Mouse (Mus musculus) retina, postnatal 1 day (tissue): ENCODE results near the gene Dnajc15.
"Not testable (repeated sequence)": the region's sequence is repeated elsewhere in the genome, so short reads cannot be mapped to it uniquely, and the experiment has no call there.

Experiments
- DNase-seq: peaks from one replicate; pipeline ENCODE4 v3.0.0-alpha.2; 2012

Dnajc15 gene

DNA sequence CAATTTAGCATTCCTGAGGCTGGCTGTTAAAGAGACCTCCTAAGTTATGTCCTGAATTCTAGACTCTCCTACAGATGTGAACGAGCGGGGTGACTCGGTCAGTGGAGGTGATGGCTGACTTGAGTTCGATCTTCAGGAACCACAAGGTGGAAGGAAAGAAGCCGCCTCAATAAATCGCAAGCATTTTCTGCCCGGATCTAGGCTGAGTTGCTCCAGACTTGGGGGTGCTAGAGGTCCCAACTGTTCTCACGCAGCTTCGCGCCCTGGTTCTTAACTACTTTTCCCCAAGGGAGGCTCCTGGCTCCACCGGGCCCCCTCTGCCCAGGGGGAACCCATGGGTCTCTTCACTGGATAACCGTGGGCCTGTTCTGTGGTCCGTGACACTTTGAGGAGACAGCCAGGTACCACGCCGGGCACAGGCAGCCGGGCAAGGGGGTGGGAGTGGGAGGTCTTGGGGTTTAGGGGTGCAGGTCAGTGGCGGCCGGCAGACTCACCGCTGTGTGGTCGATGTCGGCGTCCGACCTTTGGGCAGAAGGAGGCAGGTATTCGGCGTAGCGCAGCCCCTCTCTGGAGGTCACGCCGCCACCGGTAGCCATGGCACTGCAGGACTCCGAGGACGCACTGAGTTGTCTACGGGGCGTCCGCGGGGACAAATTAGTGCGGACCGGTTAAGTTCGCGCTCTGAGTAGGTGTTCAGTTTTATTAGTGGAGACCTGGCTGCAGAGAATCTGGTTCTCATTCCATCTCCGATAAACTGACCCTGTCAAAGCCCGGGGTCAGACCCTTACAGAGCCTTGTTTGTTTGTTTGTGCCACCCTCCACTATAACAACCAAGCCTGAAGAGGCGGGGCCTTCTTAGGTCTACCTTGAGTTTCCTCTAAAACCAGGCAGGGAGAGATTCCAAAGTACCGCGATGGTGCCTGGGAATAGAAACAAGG lies at the start of gene Dnajc15:
TSS of gene Dnajc15 (minus strand) at position 822 of the 938 bp plus-strand sequence.
- DNase-seq: peak; percentile 92

DNA sequence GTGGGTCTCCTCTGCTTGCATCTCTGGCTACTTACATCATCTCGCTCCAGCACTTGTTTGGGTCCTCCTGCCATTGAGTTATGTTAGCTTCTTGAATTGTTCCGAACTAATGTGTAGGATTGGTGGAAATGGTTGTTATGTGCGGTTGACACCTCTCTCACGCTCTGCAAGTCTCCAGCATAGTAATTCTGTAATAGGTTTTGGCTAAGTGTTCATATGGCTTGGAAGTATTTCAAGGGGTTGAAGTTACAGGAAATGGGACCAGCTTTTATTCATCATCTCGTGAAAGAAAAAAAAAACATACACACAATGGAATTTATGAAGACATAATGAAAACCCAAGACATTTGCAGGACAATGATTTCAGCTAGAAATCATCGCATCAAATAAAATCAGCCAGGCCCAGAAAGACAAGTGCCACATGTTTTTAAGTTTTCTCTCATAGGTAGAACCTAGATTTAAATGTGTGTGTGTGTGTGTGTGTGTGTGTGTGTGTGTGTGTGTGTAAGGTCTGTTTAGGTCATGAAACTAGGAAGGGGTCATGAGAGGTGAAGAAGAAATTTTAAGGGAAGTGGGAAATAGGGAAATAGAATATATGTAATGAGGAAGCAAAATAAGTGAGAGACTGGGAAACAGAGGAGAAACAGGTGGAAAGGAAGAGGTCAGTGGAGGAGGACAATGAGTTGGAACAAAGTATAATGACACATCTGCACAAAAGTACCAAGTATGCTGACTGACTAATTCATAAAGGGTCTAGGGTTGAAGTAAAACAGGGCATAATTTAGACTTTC lies 48.3 kb upstream of the Dnajc15 start:
- DNase-seq: no peak

DNA sequence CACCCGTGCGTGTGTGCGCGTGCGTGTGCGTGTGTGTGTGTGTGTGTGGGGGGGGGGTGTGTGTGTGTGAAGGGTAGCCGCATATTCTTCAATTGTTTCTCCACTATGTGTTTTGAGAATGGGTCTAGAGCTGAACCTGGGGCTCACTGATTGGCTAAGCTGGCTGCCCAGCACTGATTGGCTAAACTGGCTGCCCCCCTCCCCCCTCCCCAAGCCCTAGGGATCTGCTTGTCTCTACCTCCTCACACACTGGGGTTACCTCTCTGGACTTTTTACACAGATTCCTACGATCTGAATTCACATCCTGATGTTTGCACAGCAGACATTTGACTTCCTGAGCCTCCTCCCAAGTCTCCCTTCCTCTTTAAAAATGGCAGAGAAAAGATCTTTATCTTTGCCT lies 46.7 kb upstream of the Dnajc15 start:
- DNase-seq: no peak

DNA sequence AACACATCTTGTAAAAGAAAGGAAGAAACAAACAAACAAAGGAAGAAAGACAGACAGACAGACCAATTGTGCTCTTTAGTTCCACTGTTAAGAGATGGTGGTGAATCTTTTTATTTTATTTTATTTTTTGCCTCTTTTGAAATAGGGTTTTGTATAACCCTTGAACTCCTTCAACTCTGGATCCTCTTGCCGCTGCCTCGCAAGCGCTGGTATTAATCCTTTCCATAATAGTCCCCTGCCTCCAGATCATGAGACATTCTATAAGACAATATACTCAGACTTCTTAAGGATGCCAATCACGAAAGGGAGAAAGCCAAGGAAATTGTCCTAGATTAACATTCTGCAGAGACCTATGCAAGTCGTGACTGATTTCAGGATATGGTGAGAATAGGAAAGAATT lies 40.9 kb upstream of the Dnajc15 start:
- no peak for DNase-seq

DNA sequence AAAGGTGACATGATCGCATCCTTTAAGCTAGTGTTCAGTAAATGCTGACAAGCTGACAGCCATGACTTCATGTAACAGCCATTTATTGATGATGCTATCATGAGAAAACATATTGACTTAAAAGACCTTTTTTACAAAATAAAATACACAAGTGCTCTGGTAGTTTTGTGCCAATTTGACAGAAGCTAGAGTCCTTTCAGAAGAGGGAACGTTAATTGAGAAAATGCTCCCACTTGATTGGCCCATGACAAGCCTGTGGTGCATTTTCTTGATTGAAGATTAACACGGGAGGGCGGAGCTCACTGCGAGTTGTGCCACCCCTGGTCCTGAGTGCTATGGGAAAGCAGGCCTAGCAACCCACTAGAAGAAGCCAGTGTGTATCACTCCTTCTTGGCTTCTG lies 31.7 kb upstream of the Dnajc15 start:
- DNase-seq: no peak

DNA sequence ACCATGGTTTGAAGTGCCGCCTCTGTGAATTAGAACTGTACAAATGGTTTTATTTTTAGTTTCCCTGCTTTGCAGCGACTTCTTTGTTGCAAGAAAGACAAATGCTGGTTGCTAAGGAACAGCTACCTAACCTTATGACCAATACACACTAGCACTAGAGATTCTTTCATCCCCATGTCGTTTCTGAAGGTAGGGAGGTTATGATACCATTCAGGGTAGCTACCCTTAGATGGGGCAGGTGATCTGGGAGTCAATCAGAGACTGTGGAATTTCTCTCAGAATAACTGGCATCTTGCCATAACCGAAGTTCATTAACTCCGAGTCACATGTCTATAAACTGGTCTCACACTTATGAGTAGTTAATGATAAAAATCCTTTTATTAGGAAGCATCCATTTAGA lies 30.5 kb upstream of the Dnajc15 start:
- no peak for DNase-seq

DNA sequence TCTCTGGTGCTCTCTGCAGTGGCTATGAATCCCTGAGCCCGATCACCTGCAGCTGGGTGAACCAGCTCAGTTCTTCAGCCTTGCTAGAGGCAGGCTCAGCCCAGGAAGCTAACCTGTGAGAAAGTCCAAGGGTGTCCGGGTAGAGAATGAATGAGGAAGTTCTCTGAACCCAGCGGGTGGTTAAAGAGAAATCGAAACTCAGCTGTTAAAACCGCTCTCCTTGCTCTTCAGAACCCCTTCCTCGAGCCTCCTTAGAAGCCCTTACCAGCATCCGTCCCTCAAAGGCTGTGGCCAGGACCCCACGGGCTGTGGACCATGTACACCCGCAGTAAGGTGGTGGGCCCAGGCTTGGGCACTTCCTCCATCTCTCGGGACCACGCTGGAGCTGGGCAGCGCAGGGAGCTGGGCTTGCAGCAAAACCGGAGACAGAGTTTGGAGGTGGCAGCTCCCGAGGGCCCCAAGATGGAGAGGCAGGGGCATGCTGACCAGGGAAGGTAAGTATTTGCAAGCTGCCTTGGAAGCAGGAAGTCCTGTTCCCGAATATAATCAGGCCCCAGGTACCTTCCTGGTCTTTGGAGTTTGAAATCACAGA lies 29.3 kb upstream of the Dnajc15 start, which contains the start of gene Epsti1:
TSS of gene Epsti1 (plus strand) at position 69 of the 592 bp plus-strand sequence.
- DNase-seq: no peak

DNA sequence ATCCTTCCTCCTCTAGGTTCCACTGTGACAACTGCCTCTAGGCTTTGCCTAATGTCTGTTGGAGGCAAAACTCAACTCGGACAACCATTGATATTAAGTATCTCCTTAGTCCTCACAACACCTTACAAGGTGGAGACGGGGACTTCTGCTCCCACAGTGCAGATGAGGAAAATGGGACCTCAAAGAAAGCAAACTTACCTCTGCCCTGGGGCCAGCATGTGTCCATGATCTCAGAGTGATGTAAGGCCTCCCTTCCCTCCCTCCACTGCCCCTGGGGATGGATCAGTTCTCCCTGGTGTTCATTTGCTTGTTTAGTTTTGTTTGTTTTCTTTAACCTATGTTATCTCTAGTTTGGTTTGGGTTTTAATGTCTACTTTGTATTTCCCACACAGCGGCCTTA lies 27.6 kb upstream of the Dnajc15 start:
- no peak for DNase-seq

DNA sequence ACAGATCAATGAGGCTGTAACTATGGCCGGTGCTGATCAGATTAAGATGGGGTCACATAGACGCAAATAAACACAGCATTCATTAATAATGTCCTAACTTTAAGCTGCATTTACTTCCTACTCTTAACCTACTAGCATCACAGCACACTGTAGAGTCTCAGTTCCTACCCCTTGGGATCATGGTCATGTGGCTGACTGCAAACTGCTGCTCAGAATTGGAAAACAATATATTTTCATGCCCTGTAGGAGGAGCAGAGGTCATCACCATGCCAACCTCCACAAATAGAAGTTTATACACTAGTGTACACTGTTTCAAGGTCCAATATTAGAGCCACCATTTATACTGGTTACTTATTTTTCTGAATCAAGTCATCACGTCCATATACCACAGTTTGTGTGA lies 21.0 kb upstream of the Dnajc15 start:
- no peak for DNase-seq

DNA sequence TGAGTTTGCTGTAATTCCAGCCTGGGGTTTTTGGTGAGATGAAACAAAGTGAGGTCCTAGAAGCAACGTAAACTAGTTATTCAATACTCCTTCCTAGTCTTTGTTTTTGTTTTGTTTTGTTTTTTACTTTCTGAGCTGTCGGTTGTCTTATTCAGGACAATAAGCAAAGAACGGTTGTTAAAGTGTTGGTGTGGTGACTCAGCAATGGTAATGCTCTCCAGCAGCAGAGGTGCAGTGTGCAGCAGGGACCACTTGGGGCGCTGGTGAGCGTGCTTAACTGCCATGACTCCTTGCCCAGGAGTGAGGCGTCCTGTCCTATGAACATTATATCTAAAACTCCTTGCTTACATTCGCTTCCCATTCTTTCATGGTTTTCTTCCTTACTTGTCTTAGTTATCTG lies 15.0 kb upstream of the Dnajc15 start:
- DNase-seq: no peak

DNA sequence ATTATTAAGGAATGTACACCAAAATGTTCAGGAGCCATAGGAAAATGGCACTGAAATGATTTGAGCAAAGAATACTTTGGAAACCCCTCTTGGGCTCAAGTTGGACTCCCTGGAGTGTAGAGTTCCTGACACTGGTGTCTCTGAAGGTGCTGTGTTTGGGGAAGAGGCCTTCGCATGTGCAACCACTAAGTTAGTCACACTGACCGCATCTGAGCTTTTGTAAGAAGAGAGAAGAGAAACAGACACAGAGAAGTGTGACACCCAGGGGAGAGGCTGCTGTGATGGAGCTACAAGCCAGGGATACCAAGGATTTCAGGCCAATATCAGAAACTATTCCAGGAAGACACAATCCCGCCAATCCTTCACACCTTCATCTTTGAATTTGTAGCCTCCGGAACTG lies 12.0 kb upstream of the Dnajc15 start:
- DNase-seq: no peak

DNA sequence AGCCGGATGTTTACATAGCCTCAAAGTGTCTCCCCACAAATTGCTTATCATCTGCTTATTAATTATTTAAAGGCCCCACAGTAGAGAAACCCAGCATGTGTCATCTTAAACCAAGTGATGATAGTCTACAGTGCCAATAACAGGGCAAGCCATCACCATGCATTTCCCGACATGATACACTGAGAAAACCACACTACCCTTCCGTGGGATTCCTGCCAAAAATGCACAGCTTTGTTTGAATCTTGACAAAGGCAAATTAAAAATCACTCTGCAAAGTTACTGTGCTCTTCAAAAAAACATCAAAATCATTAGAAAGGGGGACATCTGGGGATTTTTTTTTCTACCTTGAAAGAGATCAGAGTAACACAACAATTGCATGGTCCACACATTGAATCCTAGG lies 11.5 kb upstream of the Dnajc15 start:
- DNase-seq: no peak

DNA sequence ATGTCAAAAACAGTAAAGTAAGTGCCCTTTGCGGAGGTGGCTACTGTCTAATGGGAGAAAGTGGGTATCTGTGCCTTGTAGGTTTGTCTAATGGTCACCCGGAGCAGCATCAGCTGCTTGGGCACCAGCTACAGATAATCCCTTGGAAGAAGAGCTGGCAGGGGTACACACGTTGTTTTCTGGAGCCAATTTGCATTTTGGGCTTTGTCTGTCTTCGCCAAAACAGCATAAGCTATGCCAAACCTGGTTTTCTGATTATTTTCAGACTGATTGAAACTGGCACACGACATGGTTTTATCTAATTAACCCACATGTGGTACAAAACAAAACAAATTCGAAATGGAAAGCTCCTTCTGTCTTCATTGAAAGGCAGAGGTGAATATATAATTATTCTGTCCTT lies 7.7 kb upstream of the Dnajc15 start:
- peak; percentile 74 for DNase-seq

DNA sequence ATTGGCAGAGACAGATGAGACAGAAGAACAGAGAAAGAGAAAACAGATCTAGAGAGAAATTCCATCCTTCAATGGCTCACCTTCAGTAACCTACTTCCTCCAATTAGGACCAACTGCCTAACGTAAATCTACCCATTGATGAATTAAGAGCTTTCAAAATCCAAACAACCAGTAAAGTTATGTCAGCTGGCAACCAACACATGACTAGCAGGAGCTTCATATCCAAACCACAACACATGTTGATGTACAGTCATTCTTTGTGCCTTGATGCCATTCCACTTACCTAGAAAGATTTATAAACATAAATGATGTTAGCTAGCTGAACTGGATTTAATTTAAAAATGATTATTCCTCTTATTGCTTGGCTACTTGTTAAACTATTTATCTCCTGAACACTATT lies 7.1 kb upstream of the Dnajc15 start:
- no peak for DNase-seq

DNA sequence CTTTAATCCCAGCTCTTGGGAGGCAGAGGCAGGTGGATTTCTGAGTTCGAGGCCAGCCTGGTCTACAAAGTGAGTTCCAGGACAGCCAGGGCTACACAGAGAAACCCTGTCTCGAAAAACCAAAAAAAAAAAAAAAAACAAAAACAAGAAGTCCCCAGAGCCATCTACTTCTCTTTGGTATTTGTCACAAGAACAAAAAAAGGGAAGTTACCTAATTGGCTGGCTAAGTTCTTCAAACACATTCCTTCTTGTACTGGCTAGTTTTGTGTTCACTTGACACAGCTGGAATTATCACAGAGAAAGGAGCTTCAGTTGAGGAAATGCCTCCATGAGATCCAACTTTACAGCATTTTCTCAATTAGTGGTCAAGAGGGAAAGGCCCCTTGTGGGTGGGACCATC lies 3.0 kb upstream of the Dnajc15 start:
- DNase-seq: not testable (repeated sequence)

DNA sequence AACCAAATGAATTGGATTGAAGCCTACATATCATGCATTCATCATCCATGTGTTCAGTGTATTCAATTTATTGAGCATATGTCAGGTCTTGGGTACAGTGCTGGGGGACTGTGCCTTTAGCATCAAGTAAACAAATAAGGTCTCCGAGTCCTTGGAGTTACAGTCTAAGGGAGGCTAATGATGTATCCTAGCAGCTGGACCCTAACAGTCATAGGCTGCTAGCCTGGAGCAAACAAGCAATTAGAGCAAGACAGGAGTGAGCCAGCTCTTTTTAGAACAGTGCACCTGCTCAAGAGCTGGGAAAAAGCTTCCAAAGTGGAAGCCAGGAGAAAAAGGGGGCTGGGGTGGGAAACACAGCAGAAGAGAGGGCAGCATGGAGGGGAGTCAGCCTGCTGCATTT lies 1.3 kb upstream of the Dnajc15 start:
- DNase-seq: peak; percentile 50

DNA sequence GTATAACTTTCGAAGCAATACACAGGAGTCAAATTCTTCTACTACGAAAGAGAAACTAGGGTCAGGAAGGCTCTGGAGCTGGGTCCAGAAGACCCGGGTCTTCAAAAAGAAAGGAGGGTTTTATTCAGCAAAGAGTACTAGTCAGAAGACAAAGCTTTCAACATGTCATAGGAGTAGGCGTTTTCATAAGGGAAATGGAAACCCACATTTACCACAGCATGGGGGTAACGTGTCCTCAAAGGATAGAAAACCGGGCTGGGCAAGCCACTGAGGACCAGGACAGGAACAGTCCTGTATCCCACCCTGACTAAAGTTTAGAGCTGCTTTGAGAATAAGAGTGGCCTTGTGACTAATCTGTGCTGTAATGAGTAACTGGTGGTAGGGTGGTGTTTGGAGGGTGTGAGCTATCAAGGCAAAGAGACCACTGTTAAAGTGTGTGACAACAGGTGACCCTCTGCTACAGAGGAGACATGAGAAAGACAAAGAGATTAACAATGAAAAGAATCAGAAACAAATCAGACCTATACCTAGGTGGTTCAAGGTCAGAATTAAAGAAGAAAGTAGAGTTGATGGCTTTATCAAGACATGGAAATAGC lies 3.4 kb downstream of the Dnajc15 start:
- no peak for DNase-seq

DNA sequence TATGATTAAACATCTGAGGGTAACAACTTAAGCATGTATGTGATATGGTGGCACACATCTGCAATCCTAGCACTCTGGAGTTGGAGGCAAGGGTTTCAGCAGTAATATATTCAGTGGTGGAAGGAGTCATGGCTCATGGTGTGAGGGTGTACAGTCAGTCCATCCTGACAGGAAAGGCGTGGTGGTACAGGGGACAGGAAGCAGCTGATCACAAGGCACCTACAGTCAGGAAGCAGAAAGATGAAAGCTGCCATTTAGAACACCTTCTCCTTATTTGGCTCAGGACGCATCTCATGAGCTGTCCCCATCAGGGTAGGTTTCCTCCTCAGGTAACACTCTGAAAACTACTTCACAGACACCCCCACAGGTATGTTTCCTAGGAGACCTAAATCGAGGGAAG lies 4.0 kb downstream of the Dnajc15 start:
- no peak for DNase-seq

DNA sequence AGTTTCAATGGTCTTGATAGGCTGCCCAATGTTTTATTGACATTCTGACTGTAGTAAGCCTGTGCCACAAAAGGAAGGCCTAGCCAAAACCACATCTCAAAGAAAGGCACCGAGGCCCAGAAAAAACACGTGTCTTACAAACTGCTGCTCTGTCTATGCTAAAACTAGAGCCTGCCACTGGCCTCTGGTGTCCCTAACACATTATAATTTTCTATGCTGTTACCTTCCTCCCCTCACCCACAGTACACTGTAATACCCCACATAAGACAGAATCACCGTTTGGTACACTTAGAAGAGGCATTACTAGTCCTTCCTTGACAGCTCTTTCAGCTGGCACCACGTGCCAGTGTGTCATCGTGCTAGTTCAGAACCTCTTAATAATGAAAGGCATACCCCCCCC lies 7.3 kb downstream of the Dnajc15 start:
- DNase-seq: no peak

DNA sequence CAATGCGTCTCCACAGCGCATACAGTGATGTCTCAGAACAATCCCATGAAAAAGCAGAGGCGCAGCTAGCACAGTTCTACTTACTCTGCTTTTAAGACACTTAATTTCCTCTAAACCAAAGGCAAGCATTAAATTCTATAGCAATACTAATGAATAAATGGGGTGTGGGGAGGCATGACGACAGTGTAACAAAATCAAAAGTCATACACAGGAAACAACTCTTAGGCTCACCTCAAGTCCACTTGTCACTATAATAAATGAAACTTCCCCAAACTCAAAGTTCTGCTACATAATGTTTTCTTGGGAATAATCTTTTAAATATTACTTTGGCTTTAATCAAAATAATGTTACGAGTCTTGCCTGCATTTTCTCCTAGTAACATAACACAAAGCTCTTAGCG lies 10.4 kb downstream of the Dnajc15 start:
- DNase-seq: no peak

DNA sequence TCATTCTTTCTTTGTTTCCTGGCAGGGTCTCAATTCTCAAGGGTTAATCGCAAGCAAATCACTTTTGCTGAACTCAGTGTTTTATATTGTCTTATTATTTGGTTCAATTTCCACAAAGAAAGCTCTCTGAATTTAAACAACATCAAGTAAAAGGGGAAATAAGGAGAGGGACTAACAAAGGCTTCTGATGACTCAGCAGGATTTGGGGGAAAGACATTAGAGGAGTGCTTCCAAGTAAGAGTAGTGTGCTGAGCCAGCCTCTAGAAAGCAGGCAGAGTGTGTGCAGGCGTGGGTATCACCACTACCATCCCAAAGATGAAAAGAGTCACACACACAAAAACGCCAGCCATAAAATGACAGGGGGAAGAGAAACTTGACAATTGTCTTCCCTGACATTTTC lies 10.9 kb downstream of the Dnajc15 start:
- no peak for DNase-seq

DNA sequence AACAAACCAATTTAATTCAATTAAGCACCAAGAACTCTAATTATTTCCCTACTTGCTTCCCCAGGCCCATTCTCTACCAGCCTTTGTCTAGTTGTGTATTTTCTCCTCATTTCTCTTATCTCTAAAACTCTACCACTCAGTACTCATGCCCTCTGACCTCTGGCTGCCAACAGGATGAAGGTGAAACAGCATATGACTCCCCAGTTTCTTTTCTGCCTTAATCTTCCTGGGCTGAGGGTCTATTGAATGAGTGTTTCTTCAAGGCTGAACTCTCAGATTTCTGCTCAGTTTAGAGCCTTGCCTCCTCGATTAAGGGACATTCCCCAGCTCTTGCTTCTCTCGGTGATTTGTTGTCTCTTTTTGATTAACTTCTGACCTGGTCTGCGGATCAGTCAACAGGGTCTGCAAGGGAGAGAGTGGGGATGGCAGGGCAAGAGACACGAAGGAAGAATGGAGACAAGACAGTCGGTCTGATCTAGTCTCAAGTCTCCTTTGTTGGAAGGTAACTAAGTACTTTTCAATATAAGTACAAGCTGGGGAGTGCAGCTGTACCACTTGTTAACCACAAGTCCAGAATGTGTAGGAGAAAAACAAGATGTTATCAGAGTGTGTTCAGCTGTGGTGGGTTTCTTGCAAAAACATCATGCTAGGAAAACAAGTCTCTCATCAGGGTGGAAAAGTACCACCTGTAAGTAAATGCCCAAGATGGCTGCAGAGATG lies 13.9 kb downstream of the Dnajc15 start:
- DNase-seq: no peak

DNA sequence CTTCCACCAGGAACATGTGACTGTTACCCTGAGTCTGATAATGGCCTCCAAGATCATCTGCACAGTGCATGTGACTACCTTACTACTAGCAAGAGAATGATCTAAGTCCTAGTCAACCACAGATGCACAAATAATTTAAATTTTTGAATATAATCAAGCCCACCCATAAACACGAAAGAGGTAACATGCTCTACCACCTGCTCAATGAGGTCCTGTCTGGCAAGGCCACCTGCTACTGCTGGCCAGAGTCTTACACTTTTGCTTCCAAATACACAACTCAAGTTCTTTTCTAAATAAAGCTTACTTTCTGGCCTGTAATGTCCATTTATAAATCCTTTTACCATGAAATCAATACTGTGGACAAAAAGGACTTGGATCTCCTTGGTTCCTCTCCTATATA lies 15.0 kb downstream of the Dnajc15 start:
- DNase-seq: no peak
